ENCODE assay signal across 10 mouse cellular contexts in genomic region chr15:96834162-96834843, GRCm38 (mm10).
"Had no signal": no experiment of that assay in that cellular context is flagged by ENCODE, and none has a peak within 500 bp of the region (broad histone marks: within the 10 kb centered on the region; RNA-seq: fewer than 3 reads in every experiment).

No protein-coding gene starts in this region.

- DNase-seq: kidney, adult 11 months; kidney, adult 9 months; kidney, postnatal 36 days; right cerebral cortex, postnatal 14 days had no signal

- H3K36me3 ChIP-seq: limb, embryonic 10.5 days; liver, embryonic 12.5 days; lung, embryonic 15.5 days; midbrain, embryonic 13.5 days had no signal

- H3K27me3 ChIP-seq: liver, embryonic 12.5 days; lung, embryonic 15.5 days; midbrain, embryonic 13.5 days had no signal

- H3K4me1 ChIP-seq: liver, embryonic 12.5 days; midbrain, embryonic 13.5 days had no signal

- H3K9me3 ChIP-seq: limb, embryonic 10.5 days; liver, embryonic 12.5 days; lung, embryonic 15.5 days; midbrain, embryonic 13.5 days had no signal

- ATAC-seq: liver, embryonic 12.5 days; midbrain, embryonic 13.5 days had no signal

- H3K4me3 ChIP-seq: layer of hippocampus, adult 2 months; limb, embryonic 10.5 days; liver, embryonic 12.5 days; lung, embryonic 15.5 days; midbrain, embryonic 13.5 days had no signal

- H3K9ac ChIP-seq: liver, embryonic 12.5 days; lung, embryonic 15.5 days; midbrain, embryonic 13.5 days had no signal

- H3K4me2 ChIP-seq: liver, embryonic 12.5 days; lung, embryonic 15.5 days; midbrain, embryonic 13.5 days had no signal

- H3K27ac ChIP-seq: kidney, postnatal 0 days; layer of hippocampus, adult 2 months; limb, embryonic 10.5 days; liver, embryonic 12.5 days; lung, embryonic 15.5 days; midbrain, embryonic 13.5 days had no signal
